Mouse (Mus musculus) liver, postnatal 0 days (tissue): ENCODE measurements around the gene Slc25a22. TPM values are rescaled to one million over a fixed set of nuclear protein-coding genes. Genes with fewer than 3 reads are reported as not detected.
"Not testable (repeated sequence)": the region's sequence is repeated elsewhere in the genome, so short reads cannot be mapped to it uniquely, and the experiment has no call there.

ENCODE experiments used
- ATAC-seq: fragments of 200-750 bp; cut with Nextera tagmentation; 2 replicates; pipeline ENCODE4 v1.8.0; 2017; ENCODE audit warnings: mild to moderate bottlenecking, moderate library complexity
- DNase-seq: peaks from one replicate; pipeline ENCODE4 v3.0.0-alpha.2; 2016
- H3K27ac ChIP-seq: fragments of 300-500 bp; sonication (generic); 2 replicates; pipeline ENCODE4 v1.5.1; 2014; ENCODE audit warnings: antibody characterized with exemption, moderate library complexity, mild to moderate bottlenecking, low read depth
- H3K27me3 ChIP-seq: fragments of 300-500 bp; sonication (generic); 2 replicates; pipeline ENCODE4 v1.6.1; 2014; ENCODE audit warnings: low read length, control low read depth, mixed read lengths; ENCODE audit not compliant: insufficient read depth
- H3K36me3 ChIP-seq: fragments of 300-500 bp; sonication (generic); replicated peaks from 2 replicates; pipeline ENCODE4 v1.6.1; 2014; ENCODE audit warnings: mild to moderate bottlenecking, control low read depth, low read length, moderate library complexity, mixed read lengths; ENCODE audit not compliant: insufficient read depth
- H3K4me1 ChIP-seq: fragments of 300-500 bp; sonication (generic); 2 replicates; pipeline ENCODE4 v1.6.1; 2014; ENCODE audit warnings: antibody characterized with exemption, mild to moderate bottlenecking, control low read depth; ENCODE audit not compliant: insufficient read depth
- H3K4me2 ChIP-seq: fragments of 300-500 bp; sonication (generic); 2 replicates; pipeline ENCODE4 v1.6.1; 2014; ENCODE audit warnings: low read depth, mild to moderate bottlenecking, low read length, moderate library complexity, mixed read lengths
- H3K4me3 ChIP-seq: fragments of 300-500 bp; sonication (generic); 2 replicates; pipeline ENCODE4 v1.5.1; 2014; ENCODE audit warnings: low read depth, low read length
- H3K9ac ChIP-seq: fragments of 300-500 bp; sonication (generic); replicated peaks from 2 replicates; pipeline ENCODE4 v1.6.1; 2014; ENCODE audit warnings: mild to moderate bottlenecking, moderate library complexity
- H3K9me3 ChIP-seq: fragments of 300-500 bp; sonication (generic); 2 replicates; pipeline ENCODE4 v1.6.1; 2016; ENCODE audit warnings: mild to moderate bottlenecking, control low read depth, low read length, mixed read lengths
- CTCF ChIP-seq: sonication (generic); IDR thresholded peaks from 2 replicates; pipeline ENCODE4 v1.5.1; 2016; ENCODE audit warnings: antibody characterized with exemption, low read depth
- EP300 ChIP-seq: IDR thresholded peaks from 2 replicates; pipeline ENCODE4 v1.6.1; 2016; ENCODE audit warnings: antibody characterized with exemption, low read depth, mild to moderate bottlenecking
- WGBS: fragments of 180-500 bp; shearing (Covaris S2); extraction: QIAGEN DNeasy Blood & Tissue Kit; methylation state at CpG from one replicate; pipeline ENCODE4 v1.1.7; 2014; ENCODE audit not compliant: insufficient replicate concordance; 5-methylcytosine and 5-hydroxymethylcytosine counted together
- polyA plus RNA-seq: library from polyadenylated mRNA; unstranded; fragments of >200 nt; fragmentation: Nextera tagmentation; extraction: Ambion mirVana; gene quantifications from 2 replicates; pipeline ENCODE4 v1.2.1, GENCODE M21; 2015

The Slc25a22 gene
- polyA plus RNA-seq, 1 experiment from 2014 or later: 38.4 TPM

DNA sequence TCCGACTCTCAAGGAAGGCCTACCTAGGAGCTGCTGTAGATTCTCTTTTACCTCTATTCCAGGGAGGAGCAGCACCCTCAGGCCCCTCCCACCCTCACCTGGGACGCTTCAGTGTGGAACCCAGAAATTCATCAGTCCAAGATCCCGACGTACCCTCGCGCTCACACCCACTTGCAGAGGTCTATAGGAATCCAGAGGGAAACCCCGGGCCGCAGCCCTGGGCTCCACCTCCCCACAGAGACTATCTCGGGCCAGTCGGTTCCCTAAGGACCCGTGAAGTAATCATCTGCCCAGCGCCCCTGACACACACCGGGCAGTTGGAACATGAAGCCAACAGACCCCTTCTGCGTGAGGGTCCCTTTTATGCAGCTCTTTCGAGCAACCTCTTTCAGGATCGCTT lies 24.4 kb downstream of the Slc25a22 start:
- Histone ChIP-seq H3K9ac (peak overlapping the region; percentile 75), H3K27ac (peak overlapping the region; percentile 77), H3K4me1 (peaks cover 36% of the 10 kb centered on the region), H3K36me3 (peaks cover 24% of the 10 kb centered on the region), H3K4me2 (peak overlapping the region; percentile 95), H3K9me3 (no peaks in the 10 kb centered on the region), H3K4me3 (peak overlapping the region; percentile 64), H3K27me3 (no peaks in the 10 kb centered on the region)
- ATAC-seq (no peak), DNase-seq (no peak)
- no peak for TF ChIP-seq CTCF
- TF ChIP-seq EP300: no peak
- WGBS: 3% methylated on average over 16 of the region's 16 CpGs

GRCm38 (mm10) chr7:141411667-141412066 lies 26.0 kb downstream of the Slc25a22 start:
- H3K4me1 ChIP-seq: peaks cover 35% of the 10 kb centered on the region
- no peak overlapping the region for H3K9ac ChIP-seq
- no peaks in the 10 kb centered on the region for H3K27me3 ChIP-seq
- H3K36me3 ChIP-seq: peaks cover 24% of the 10 kb centered on the region
- H3K4me3 ChIP-seq: no peak overlapping the region
- DNase-seq (no peak), ATAC-seq (no peak)
- TF ChIP-seq EP300 (no peak), CTCF (no peak)
- H3K9me3 ChIP-seq: no peaks in the 10 kb centered on the region
- WGBS: 79% methylated on average over 1 of the region's 1 CpGs
- no peak overlapping the region; the same call in 1 of the 2 replicates for H3K27ac ChIP-seq
- no peak overlapping the region for H3K4me2 ChIP-seq

DNA sequence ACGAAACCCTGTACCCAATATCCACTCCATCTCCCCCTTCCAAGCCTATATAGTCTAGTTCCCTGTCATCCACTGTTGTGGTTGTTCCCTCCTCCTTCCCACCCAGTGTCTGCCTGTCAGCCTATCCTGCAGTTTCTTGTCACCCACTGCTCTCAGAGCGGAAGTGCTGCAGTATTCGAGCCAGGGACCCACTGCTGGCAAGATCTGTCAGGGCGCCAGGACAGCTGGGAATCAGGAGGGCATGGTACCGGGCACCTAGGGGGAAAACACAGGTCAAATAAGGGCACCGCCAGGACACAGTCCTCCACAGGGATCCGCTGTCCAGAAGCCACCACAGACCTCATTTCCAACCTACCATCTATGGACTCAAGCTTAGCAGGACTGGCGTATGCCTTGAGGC lies 27.1 kb downstream of the Slc25a22 start:
- ATAC-seq: no peak
- H3K27ac ChIP-seq: no peak overlapping the region

GRCm38 (mm10) chr7:141408833-141409232 lies 28.9 kb downstream of the Slc25a22 start:
- TF ChIP-seq CTCF: peak; percentile 98
- no peak for TF ChIP-seq EP300
- peaks cover 17% of the 10 kb centered on the region for H3K4me1 ChIP-seq
- no peaks in the 10 kb centered on the region for H3K27me3 ChIP-seq
- no peak overlapping the region for H3K27ac ChIP-seq
- H3K4me2 ChIP-seq: no peak overlapping the region
- H3K36me3 ChIP-seq: peaks cover 24% of the 10 kb centered on the region
- no peaks in the 10 kb centered on the region for H3K9me3 ChIP-seq
- H3K4me3 ChIP-seq: no peak overlapping the region
- peak; percentile 69 for ATAC-seq
- peak; percentile 91 for DNase-seq
- H3K9ac ChIP-seq: no peak overlapping the region
- WGBS: 12% methylated on average over 11 of the region's 11 CpGs

More for the DNA sequence above, 27.1 kb downstream of the Slc25a22 start:
- peaks cover 28% of the 10 kb centered on the region for H3K4me1 ChIP-seq
- peaks cover 24% of the 10 kb centered on the region for H3K36me3 ChIP-seq
- TF ChIP-seq EP300 (no peak), CTCF (no peak)
- H3K9me3 ChIP-seq: no peaks in the 10 kb centered on the region
- H3K9ac ChIP-seq: no peak overlapping the region
- no peak overlapping the region for H3K4me2 ChIP-seq
- H3K4me3 ChIP-seq: no peak overlapping the region
- no peaks in the 10 kb centered on the region for H3K27me3 ChIP-seq
- WGBS: 90% methylated on average over 8 of the region's 8 CpGs
- no peak for DNase-seq

DNA sequence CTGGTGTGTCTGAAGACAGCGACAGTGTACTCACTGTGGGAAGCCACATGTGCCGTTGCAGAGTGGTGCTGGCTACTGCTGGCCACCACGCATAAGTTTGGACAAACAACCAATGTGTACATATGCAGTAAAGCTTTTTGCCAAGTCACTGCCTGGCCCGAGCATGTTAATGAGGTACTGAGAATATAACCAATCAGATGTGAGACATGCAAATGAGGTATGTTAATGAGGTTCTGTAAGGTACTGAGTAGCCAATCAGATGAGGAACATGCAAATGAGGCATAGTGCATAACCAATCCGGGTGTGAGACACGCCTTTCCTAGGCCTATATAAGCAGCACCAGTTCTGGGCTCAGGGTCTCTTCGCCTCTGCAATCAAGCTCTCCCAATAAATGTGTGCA lies 30.0 kb downstream of the Slc25a22 start:
- ATAC-seq, H3K4me1 ChIP-seq: not testable (repeated sequence)
- 87% methylated on average over 7 of the region's 7 CpGs for WGBS

GRCm38 (mm10) chr7:141405466-141405865 lies 32.2 kb downstream of the Slc25a22 start:
- ATAC-seq: no peak
- Histone ChIP-seq H3K4me3 (no peak overlapping the region), H3K27ac (no peak overlapping the region), H3K36me3 (peaks cover 45% of the 10 kb centered on the region), H3K4me1 (0 out of 2 replicates have a peak, but pooled peaks cover 4% of the 10 kb centered on the region), H3K4me2 (no peak overlapping the region), H3K27me3 (no peaks in the 10 kb centered on the region), H3K9ac (no peak overlapping the region), H3K9me3 (no peaks in the 10 kb centered on the region)
- DNase-seq: no peak
- TF ChIP-seq EP300: no peak
- no peak for TF ChIP-seq CTCF
- WGBS: 72% methylated on average over 4 of the region's 4 CpGs

More for the DNA sequence above, 30.0 kb downstream of the Slc25a22 start:
- not testable (repeated sequence) for H3K27me3 ChIP-seq, H3K4me3 ChIP-seq, DNase-seq, H3K9ac ChIP-seq, H3K4me2 ChIP-seq, H3K9me3 ChIP-seq, H3K27ac ChIP-seq
- H3K36me3 ChIP-seq: peaks cover 30% of the 10 kb centered on the region

DNA sequence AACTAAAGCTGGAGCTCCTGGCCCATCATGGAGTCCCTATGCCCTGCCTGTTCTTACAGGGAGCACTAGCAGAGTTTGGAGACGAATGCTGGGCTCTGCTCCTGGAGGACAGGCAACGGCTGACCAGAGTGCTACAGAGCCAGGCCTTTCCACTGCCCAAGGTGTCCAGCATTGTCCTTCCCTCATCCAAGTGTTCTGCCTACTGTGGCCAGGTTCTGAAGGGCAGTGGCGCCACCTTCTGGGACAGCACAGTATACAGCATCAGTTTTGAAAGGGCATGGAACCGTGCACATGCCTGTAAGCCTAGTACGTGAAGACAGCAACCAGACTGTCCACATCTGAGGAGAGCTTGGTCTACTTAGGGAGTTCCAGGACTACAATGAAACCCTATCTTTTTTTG lies 34.4 kb downstream of the Slc25a22 start:
- DNase-seq (peak; percentile 79), ATAC-seq (peak; percentile 72)
- 37% methylated on average over 5 of the region's 5 CpGs for WGBS
- Histone ChIP-seq H3K9ac (no peak overlapping the region), H3K4me2 (no peak overlapping the region), H3K36me3 (peaks cover 50% of the 10 kb centered on the region), H3K4me1 (no peaks in the 10 kb centered on the region), H3K27ac (no peak overlapping the region), H3K27me3 (no peaks in the 10 kb centered on the region), H3K9me3 (no peaks in the 10 kb centered on the region), H3K4me3 (no peak overlapping the region)
- TF ChIP-seq EP300 (no peak), CTCF (peak; percentile 98)
